Mouse (Mus musculus): ENCODE results near the gene Ube2c. TPM values are rescaled to one million over a fixed set of nuclear protein-coding genes. Genes with fewer than 3 reads are reported as not detected.

Gene Ube2c
- polyA plus RNA-seq, 1 experiment: 1.4 TPM

DNA sequence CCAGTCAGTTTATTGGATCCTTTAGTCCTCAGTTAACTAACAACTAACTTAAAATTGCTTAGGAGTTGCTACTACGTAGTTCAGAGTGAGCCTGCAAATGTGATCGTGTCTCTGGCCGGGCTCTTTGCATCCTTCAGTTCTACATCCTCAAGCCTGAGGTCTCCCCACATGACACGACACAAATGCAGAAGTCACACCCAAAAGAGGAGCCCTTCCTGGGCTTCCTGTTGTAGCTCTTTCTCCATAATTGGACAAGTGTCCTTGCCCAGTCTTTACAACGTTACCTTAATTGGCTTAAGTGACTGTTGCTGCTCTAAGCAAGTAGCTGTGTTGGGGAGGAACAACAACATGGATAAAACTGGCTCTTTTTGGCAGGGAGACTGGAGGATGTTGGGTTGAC lies 45.6 kb downstream of the Ube2c start:
- Histone ChIP-seq H3K27ac (replicated peaks; ENCODE audit: low read depth, low read length) (no peak overlapping the region), H3K4me1 (ENCODE audit: control insufficient read depth, insufficient read depth, insufficient read length, low read length) (no peaks in the 10 kb centered on the region), H3K4me3 (ENCODE audit: insufficient read depth, low read depth, low read length) (no peak overlapping the region)

DNA sequence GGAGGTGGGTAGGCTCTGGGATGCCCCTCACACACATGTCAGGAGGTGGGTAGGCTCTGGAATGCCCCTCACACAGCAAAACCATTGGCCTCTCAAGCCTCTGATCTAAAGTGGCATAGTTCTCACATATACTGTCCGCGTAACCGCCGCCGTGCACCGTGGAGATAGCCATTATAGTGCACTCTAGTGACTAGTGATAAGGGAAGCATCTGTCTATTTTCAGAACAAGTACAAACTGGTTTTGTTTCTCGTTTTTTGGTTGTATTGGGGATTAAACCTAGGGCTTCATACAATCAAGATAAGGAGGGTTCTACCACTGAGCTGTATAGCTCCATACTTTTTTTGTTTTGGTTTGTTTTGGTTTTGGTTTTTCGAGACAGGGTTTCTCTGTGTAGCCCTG lies 46.1 kb downstream of the Ube2c start:
- H3K27ac ChIP-seq (replicated peaks; ENCODE audit: low read depth, low read length): no peak overlapping the region
- H3K4me1 ChIP-seq (ENCODE audit: control insufficient read depth, insufficient read depth, insufficient read length, low read length): no peaks in the 10 kb centered on the region
- H3K4me3 ChIP-seq (ENCODE audit: insufficient read depth, low read depth, low read length): no peak overlapping the region

DNA sequence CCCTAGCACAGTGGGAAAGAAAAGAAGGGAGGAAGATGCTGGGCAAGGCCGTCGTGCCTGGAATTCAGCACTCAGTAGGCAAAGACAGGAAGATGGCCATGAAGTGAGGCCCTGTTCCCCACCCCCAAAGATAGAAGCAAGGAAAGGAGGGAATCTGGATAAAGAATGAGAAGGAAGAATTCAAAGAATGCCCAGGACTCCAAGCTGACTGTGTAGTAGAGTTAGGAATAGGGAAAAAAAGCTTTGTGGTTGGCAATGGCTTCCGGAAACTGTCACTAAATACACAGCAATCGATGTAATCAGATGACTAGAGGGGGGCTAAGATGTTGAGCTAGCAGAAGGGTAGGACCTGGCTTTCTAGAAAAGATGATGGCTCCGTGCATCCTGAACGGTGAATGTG lies 47.5 kb downstream of the Ube2c start:
- no peak overlapping the region for H3K4me3 ChIP-seq (ENCODE audit: insufficient read depth, low read depth, low read length)
- H3K4me1 ChIP-seq (ENCODE audit: control insufficient read depth, insufficient read depth, insufficient read length, low read length): no peaks in the 10 kb centered on the region
- no peak overlapping the region for H3K27ac ChIP-seq (replicated peaks; ENCODE audit: low read depth, low read length)

DNA sequence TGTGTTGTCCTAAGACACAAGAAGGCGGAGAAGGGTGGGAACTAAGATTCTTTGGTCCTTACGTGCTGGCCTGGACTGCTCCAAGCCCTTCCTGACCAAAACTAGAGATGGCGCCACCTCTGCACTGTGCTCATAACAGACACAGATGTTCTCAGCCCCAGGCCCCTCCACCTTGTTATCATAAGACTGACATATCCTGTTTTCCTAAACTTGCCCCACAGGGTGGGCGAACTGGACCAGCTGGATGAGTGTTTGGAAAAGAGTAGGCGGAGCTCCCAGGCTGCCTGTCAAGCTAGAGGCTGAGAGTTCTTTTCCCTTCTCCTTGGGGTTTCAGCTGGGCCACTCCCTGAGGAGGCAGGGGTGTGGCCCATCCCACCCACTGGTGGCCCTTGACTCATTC lies 48.0 kb downstream of the Ube2c start:
- H3K4me3 ChIP-seq (ENCODE audit: insufficient read depth, low read depth, low read length): no peak overlapping the region
- H3K27ac ChIP-seq (replicated peaks; ENCODE audit: low read depth, low read length): no peak overlapping the region
- no peaks in the 10 kb centered on the region for H3K4me1 ChIP-seq (ENCODE audit: control insufficient read depth, insufficient read depth, insufficient read length, low read length)

DNA sequence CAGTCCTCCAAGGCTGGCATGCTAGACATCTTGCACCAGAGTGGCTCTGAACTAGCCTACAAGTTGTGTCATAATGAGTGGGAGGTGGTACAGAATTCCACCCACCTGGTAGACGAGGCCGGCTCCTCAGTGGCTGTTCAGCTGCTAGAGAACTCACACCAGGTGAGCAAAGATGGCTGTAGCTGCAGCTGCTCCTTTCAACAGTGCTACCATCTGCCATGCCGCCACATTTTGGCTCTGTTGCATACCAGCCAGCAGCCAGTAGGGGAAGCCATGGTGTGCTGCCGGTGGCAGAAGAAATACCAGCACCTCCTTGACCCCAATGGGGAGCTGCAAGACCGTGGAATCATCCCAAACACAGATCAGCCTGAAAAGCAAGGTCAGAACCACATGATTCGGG lies 51.4 kb downstream of the Ube2c start:
- H3K4me1 ChIP-seq (ENCODE audit: control insufficient read depth, insufficient read depth, insufficient read length, low read length): no peaks in the 10 kb centered on the region
- no peak overlapping the region for H3K27ac ChIP-seq (replicated peaks; ENCODE audit: low read depth, low read length)
- no peak overlapping the region for H3K4me3 ChIP-seq (ENCODE audit: insufficient read depth, low read depth, low read length)

DNA sequence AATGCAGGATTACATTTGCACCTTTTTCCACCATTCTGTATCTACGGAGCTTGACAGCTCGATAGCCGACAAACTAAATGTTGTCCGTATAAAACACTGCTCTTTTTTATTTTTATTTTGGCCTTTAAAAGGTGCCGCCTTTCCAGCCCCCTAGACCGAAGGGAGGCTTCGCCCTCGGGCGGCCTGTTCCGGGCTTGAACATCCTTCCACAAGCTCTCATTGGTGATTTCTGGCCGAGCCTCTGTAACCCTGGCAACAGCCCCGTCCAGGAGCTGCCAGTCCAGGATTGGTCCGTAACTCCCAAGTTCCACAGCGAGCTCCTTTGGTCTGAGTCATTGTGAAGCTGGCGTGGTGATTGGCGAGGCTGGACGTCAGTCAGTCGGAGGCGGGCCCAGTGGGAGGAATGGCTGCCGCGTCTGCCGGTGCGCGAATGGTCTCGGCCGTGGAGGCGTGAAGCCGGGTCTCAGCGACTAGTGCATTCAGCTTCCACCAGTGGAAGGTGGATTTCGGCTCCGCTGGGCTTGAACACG lies 53.0 kb downstream of the Ube2c start, which contains the start of gene Zswim1:
Gene Zswim1, plus strand, starts transcription at position 51 of the 530 bp plus-strand sequence.
- peak within 1 kb of the TSS; percentile 62 for H3K27ac ChIP-seq (replicated peaks; ENCODE audit: low read depth, low read length)
- peak within 1 kb of the TSS; percentile 79 for H3K4me3 ChIP-seq (ENCODE audit: insufficient read depth, low read depth, low read length)
- H3K4me1 ChIP-seq (ENCODE audit: control insufficient read depth, insufficient read depth, insufficient read length, low read length): no peaks in the 10 kb centered on the region

DNA sequence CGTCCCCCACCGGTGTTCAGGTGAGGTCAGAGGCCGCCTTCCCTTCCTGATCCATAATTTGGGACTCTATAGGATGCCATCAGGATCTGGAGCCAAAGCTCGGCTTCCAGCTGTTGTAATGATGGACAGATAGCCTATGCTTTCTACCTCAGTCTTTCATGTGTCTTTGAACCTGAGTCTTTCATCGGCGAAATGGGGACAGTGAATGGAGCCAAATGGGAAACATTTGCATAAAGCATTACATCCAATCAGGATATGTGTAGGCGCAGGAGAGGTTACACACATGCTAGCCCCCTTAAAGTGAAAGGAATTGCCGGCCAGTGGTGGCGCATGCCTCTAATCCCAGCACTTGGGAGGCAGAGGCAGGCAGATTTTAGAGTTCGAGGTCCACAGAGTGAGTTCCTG lies 53.5 kb downstream of the Ube2c start:
- Histone ChIP-seq H3K4me1 (ENCODE audit: control insufficient read depth, insufficient read depth, insufficient read length, low read length) (no peaks in the 10 kb centered on the region), H3K4me3 (ENCODE audit: insufficient read depth, low read depth, low read length) (peak overlapping the region; percentile 79), H3K27ac (replicated peaks; ENCODE audit: low read depth, low read length) (peak overlapping the region; percentile 62)

DNA sequence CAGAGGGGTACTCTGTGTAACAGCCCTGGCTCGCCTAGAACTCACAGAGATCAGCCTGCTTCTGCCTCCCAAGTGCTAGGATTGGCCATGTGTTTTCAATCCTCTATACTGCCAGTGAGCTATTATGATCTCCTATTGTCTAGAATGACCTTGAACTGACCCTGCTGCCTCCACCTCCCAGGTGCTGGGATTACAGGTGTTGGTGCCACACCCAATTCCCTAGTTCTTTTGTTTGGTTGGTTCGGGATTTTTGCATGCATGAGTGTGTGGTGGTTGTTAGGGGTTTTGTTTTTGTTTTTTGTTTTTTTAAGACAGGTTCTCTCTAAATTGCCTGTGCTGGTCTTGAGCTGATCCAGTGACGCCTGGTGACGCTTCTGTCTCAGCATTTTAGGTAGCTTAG lies 54.3 kb downstream of the Ube2c start:
- Histone ChIP-seq H3K4me1 (ENCODE audit: control insufficient read depth, insufficient read depth, insufficient read length, low read length) (no peaks in the 10 kb centered on the region), H3K4me3 (ENCODE audit: insufficient read depth, low read depth, low read length) (no peak overlapping the region), H3K27ac (replicated peaks; ENCODE audit: low read depth, low read length) (no peak overlapping the region)

DNA sequence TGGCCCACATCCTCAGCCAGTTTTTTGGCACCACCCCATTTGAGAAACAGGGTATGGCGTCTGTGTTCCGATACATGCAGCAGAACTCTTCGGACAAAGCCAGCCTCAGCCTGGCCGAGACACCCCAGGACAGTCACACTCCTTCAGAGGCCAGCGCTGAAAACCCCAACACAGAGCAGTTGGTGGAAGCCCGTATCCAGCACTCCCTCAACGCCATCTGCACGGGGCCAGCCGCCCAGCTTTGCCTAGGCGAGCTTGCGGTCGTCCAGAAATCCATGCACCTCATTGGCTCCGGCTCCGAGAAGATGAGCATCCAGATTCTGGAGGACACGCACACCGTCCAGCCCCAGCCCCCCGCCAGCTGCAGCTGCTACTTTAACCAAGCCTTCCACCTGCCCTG lies 55.8 kb downstream of the Ube2c start:
- Histone ChIP-seq H3K27ac (replicated peaks; ENCODE audit: low read depth, low read length) (no peak overlapping the region), H3K4me3 (ENCODE audit: insufficient read depth, low read depth, low read length) (no peak overlapping the region), H3K4me1 (ENCODE audit: control insufficient read depth, insufficient read depth, insufficient read length, low read length) (no peaks in the 10 kb centered on the region)

DNA sequence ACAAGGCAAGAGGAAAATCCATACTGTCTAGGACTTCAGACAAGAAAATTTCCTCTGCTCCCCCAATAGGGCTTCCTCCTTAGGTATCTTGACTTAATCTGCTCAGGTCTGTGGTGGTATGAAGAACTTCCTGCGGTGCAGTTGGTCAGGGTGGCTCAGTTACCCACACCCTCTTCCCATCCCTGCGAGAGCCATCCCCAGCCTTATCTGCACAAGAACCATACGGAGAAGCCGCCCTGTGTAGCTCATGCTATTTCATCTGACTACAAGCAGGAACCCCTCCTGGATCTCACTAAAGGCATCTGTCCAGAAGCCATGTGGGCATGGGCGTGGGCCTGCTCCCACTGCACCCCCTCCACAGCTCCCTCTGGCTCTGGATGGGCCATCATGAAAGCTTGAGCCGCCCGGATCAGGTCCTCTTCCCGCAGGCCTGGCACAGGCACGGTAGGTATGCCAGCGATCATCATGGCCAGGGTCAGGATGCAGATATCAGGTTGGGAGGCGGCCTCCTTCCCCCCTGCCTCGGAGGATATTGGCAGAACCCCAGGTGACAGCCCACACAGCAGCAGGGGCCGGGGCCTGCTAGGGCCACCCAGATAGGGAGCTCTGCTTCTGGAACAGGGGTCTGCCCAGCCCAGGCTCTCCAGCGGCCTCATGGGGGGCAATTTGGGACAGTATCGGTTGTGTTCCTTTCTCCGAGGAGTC lies 57.6 kb downstream of the Ube2c start:
- no peak overlapping the region for H3K4me3 ChIP-seq (ENCODE audit: insufficient read depth, low read depth, low read length)
- H3K4me1 ChIP-seq (ENCODE audit: control insufficient read depth, insufficient read depth, insufficient read length, low read length): no peaks in the 10 kb centered on the region
- no peak overlapping the region for H3K27ac ChIP-seq (replicated peaks; ENCODE audit: low read depth, low read length)

Other genes starting within 250 kb of the Ube2c start
- gene Wfdc2, start 207.5 kb upstream of the Ube2c start, polyA plus RNA-seq (2012; ENCODE audit: insufficient read depth, insufficient read length, missing spikeins): not detected in 2 replicates
- gene Spint3, start 196.4 kb upstream of the Ube2c start, polyA plus RNA-seq (2012; ENCODE audit: insufficient read depth, insufficient read length, missing spikeins): not detected in 2 replicates
- gene Wfdc6a, start 184.5 kb upstream of the Ube2c start, polyA plus RNA-seq (2012; ENCODE audit: insufficient read depth, insufficient read length, missing spikeins): not detected in 2 replicates
- not detected in 2 replicates for gene Eppin, start 176.3 kb upstream of the Ube2c start, polyA plus RNA-seq (2012; ENCODE audit: insufficient read depth, insufficient read length, missing spikeins)
- gene Wfdc6b, start 156.4 kb upstream of the Ube2c start, polyA plus RNA-seq (2012; ENCODE audit: insufficient read depth, insufficient read length, missing spikeins): not detected in 2 replicates
- not detected in 2 replicates for gene Wfdc8, start 156.3 kb upstream of the Ube2c start, polyA plus RNA-seq (2012; ENCODE audit: insufficient read depth, insufficient read length, missing spikeins)
- gene Wfdc16, start 131.1 kb upstream of the Ube2c start, polyA plus RNA-seq (2012; ENCODE audit: insufficient read depth, insufficient read length, missing spikeins): not detected in 2 replicates
- not detected in 2 replicates for gene Wfdc10, start 113.9 kb upstream of the Ube2c start, polyA plus RNA-seq (2012; ENCODE audit: insufficient read depth, insufficient read length, missing spikeins)
- gene Wfdc9, start 113.3 kb upstream of the Ube2c start, polyA plus RNA-seq (2012; ENCODE audit: insufficient read depth, insufficient read length, missing spikeins): not detected in 2 replicates
- gene Wfdc11, start 95.8 kb upstream of the Ube2c start, polyA plus RNA-seq (2012; ENCODE audit: insufficient read depth, insufficient read length, missing spikeins): not detected in 2 replicates
- not detected in 2 replicates for gene Wfdc13, start 84.8 kb upstream of the Ube2c start, polyA plus RNA-seq (2012; ENCODE audit: insufficient read depth, insufficient read length, missing spikeins)
- gene Spint4, start 71.4 kb upstream of the Ube2c start, polyA plus RNA-seq (2012; ENCODE audit: insufficient read depth, insufficient read length, missing spikeins): not detected in 2 replicates
- not detected in 2 replicates for gene Spint5, start 54.6 kb upstream of the Ube2c start, polyA plus RNA-seq (2012; ENCODE audit: insufficient read depth, insufficient read length, missing spikeins)
- not detected in 2 replicates for gene Wfdc3, start 24.0 kb upstream of the Ube2c start, polyA plus RNA-seq (2012; ENCODE audit: insufficient read depth, insufficient read length, missing spikeins)
- gene Dnttip1, start 23.9 kb upstream of the Ube2c start, polyA plus RNA-seq (2012; ENCODE audit: insufficient read depth, insufficient read length, missing spikeins): 12.7 and 16.6 TPM in 2 replicates
- 204 and 410 TPM in 2 replicates for gene Tnnc2, start 10.1 kb downstream of the Ube2c start, polyA plus RNA-seq (2012; ENCODE audit: insufficient read depth, insufficient read length, missing spikeins)
- gene Snx21, start 15.9 kb downstream of the Ube2c start, polyA plus RNA-seq (2012; ENCODE audit: insufficient read depth, insufficient read length, missing spikeins): 28.2 and 36.8 TPM in 2 replicates
- gene Acot8, start 35.0 kb downstream of the Ube2c start, polyA plus RNA-seq (2012; ENCODE audit: insufficient read depth, insufficient read length, missing spikeins): 15.5 and 16.3 TPM in 2 replicates
- 1.5 and 3.6 TPM in 2 replicates for gene Zswim3, start 35.2 kb downstream of the Ube2c start, polyA plus RNA-seq (2012; ENCODE audit: insufficient read depth, insufficient read length, missing spikeins)
- gene Zswim1, start 52.8 kb downstream of the Ube2c start, polyA plus RNA-seq (2012; ENCODE audit: insufficient read depth, insufficient read length, missing spikeins): 4.1 and 5.3 TPM in 2 replicates
- not detected in 2 replicates for gene Spata25, start 58.6 kb downstream of the Ube2c start, polyA plus RNA-seq (2012; ENCODE audit: insufficient read depth, insufficient read length, missing spikeins)
- 44.9 and 55.0 TPM in 2 replicates for gene Ctsa, start 63.0 kb downstream of the Ube2c start, polyA plus RNA-seq (2012; ENCODE audit: insufficient read depth, insufficient read length, missing spikeins)
- 1.1 and 4.1 TPM in 2 replicates for gene Neurl2, start 63.6 kb downstream of the Ube2c start, polyA plus RNA-seq (2012; ENCODE audit: insufficient read depth, insufficient read length, missing spikeins)
- gene Pltp, start 87.8 kb downstream of the Ube2c start, polyA plus RNA-seq (2012; ENCODE audit: insufficient read depth, insufficient read length, missing spikeins): 59.0 and 82.5 TPM in 2 replicates
- gene Pcif1, start 109.4 kb downstream of the Ube2c start, polyA plus RNA-seq (2012; ENCODE audit: insufficient read depth, insufficient read length, missing spikeins): 21.6 and 25.6 TPM in 2 replicates
- gene Zfp335, start 141.9 kb downstream of the Ube2c start, polyA plus RNA-seq (2012; ENCODE audit: insufficient read depth, insufficient read length, missing spikeins): 6.2 and 6.9 TPM in 2 replicates
- 5.8 and 6.9 TPM in 2 replicates for gene Mmp9, start 170.9 kb downstream of the Ube2c start, polyA plus RNA-seq (2012; ENCODE audit: insufficient read depth, insufficient read length, missing spikeins)
- 1.2 and 1.3 TPM in 2 replicates for gene Slc12a5, start 190.9 kb downstream of the Ube2c start, polyA plus RNA-seq (2012; ENCODE audit: insufficient read depth, insufficient read length, missing spikeins)

Data from brown adipose tissue, adult 24 weeks (tissue).